Mouse (Mus musculus) CH12.LX (cell line): ENCODE data around the gene Polr2l.
"Not testable (repeated sequence)": the region's sequence is repeated elsewhere in the genome, so short reads cannot be mapped to it uniquely, and the experiment has no call there.

Experiments used
- CTCF ChIP-seq, 2 experiments: IDR thresholded peaks in 1 of 2; conservative IDR thresholded peaks in 1 of 2; 2 replicates each; pipeline ENCODE4 v1.5.1; 2011 to 2012; ENCODE audit warnings: low read depth in 2 of 2, low read length in 2 of 2, improper control_type of control experiment in 1 of 2, inconsistent platforms in 1 of 2, mild to moderate bottlenecking in 1 of 2, moderate library complexity in 1 of 2
- EP300 ChIP-seq: IDR thresholded peaks from 2 replicates; pipeline ENCODE4 v1.6.1; 2011; ENCODE audit warnings: low read length, improper control_type of control experiment
- HCFC1 ChIP-seq: IDR thresholded peaks from 2 replicates; pipeline ENCODE4 v1.6.1; 2012; ENCODE audit warnings: low read depth, mild to moderate bottlenecking, inconsistent platforms, low read length, improper control_type of control experiment
- JUND ChIP-seq: conservative IDR thresholded peaks from 2 replicates; pipeline ENCODE4 v1.6.1; 2011; ENCODE audit warnings: low read depth, low read length, improper control_type of control experiment
- UBTF ChIP-seq: IDR thresholded peaks from 2 replicates; pipeline ENCODE4 v1.6.1; 2012; ENCODE audit warnings: low read depth, mild to moderate bottlenecking, inconsistent platforms, low read length, improper control_type of control experiment, moderate library complexity
- ZC3H11A ChIP-seq: IDR thresholded peaks from 2 replicates; pipeline ENCODE4 v1.6.1; 2012; ENCODE audit warnings: low read depth, mild to moderate bottlenecking, inconsistent platforms, low read length, improper control_type of control experiment

- not testable (repeated sequence) for TF ChIP-seq UBTF; CTCF (conservative IDR thresholded peaks at IDR 0.05 in 1 of 2, IDR thresholded peaks at IDR 0.05 in 1 of 2; ENCODE audit: low read depth in 2 of 2, low read length in 2 of 2); HCFC1; JUND; ZC3H11A; EP300
Observed at GRCm38 (mm10) chr7:141446374-141446773, 28.6 kb downstream of the Polr2l start.
